In genomic region chr10:17201427-17201745, GRCm38 (mm10) we compare ENCODE assay signal across 27 mouse cellular contexts.
DNase-seq lines count a peak whose midpoint lies in the region; ATAC-seq and TF ChIP-seq lines count a peak whose summit lies in the region.
"Had no signal": no experiment of that assay in that cellular context is flagged by ENCODE, and none has a peak within 500 bp of the region (broad histone marks: within the 10 kb centered on the region; RNA-seq: fewer than 3 reads in every experiment).

No protein-coding gene starts in this region.

- no peaks in the 10 kb centered on the region for H3K36me3 ChIP-seq in liver, embryonic 16.5 days (ENCODE audit: control insufficient read depth, insufficient read depth)
- no peaks in the 10 kb centered on the region for H3K36me3 ChIP-seq in liver, embryonic 12.5 days
- H3K36me3 ChIP-seq: embryonic facial prominence, embryonic 12.5 days; forebrain, embryonic 15.5 days; G1E; heart, embryonic 15.5 days; midbrain, embryonic 12.5 days; neural tube, embryonic 15.5 days had no signal

- no peak for TF ChIP-seq CTCF in bone marrow macrophage, adult 2 months (IDR thresholded peaks at IDR 0.05; ENCODE audit: low read depth, low read length)

- no peak for TF ChIP-seq POLR2A in bone marrow macrophage, adult 2 months (IDR thresholded peaks at IDR 0.05; ENCODE audit: borderline replicate concordance, low read depth, low read length)

- 48% methylated on average over 1 of the region's 1 CpGs for WGBS in liver, embryonic 16.5 days (ENCODE audit: insufficient replicate concordance)
- WGBS in liver, embryonic 12.5 days (ENCODE audit: insufficient replicate concordance), result 67% methylated on average over 1 of the region's 1 CpGs

- no peaks in the 10 kb centered on the region for H3K27me3 ChIP-seq in liver, embryonic 16.5 days (ENCODE audit: control insufficient read depth, insufficient read depth, low read depth, low read length)
- H3K27me3 ChIP-seq in liver, embryonic 12.5 days (replicated peaks), result no peaks in the 10 kb centered on the region
- H3K27me3 ChIP-seq: embryonic facial prominence, embryonic 12.5 days; forebrain, embryonic 15.5 days; heart, embryonic 15.5 days; midbrain, embryonic 12.5 days; neural tube, embryonic 15.5 days had no signal

- no peak for ATAC-seq in liver, embryonic 16.5 days (ENCODE audit: low read depth)
- no peak for ATAC-seq in liver, embryonic 12.5 days
- peak; percentile 41 for ATAC-seq in monocyte, adult 5-6 weeks (replicated peaks; ENCODE audit: insufficient number of reproducible peaks, low FRiP score, low TSS enrichment, poor library complexity, severe bottlenecking)
- ATAC-seq: CD4-positive, CD25-positive, alpha-beta regulatory T cell, adult 4 months; forebrain, embryonic 15.5 days had no signal

- intact Hi-C loops in heart, postnatal 25 days (cut with DNase I), result no loop called here

- H3K4me2 ChIP-seq in liver, embryonic 16.5 days (ENCODE audit: low read depth, low read length), result no peak overlapping the region
- H3K4me2 ChIP-seq in liver, embryonic 12.5 days, result no peak overlapping the region
- H3K4me2 ChIP-seq: embryonic facial prominence, embryonic 12.5 days; forebrain, embryonic 15.5 days; heart, embryonic 15.5 days; midbrain, embryonic 12.5 days; neural tube, embryonic 15.5 days had no signal

- H3K9me3 ChIP-seq in liver, embryonic 16.5 days (replicated peaks; ENCODE audit: control insufficient read depth, low read length), result no peaks in the 10 kb centered on the region
- no peaks in the 10 kb centered on the region for H3K9me3 ChIP-seq in liver, embryonic 12.5 days (replicated peaks)
- H3K9me3 ChIP-seq: embryonic facial prominence, embryonic 12.5 days; forebrain, embryonic 15.5 days; G1E; heart, embryonic 15.5 days; midbrain, embryonic 12.5 days; neural tube, embryonic 15.5 days had no signal

- H3K9ac ChIP-seq in liver, embryonic 16.5 days (ENCODE audit: low read depth, low read length), result no peak overlapping the region
- no peak overlapping the region for H3K9ac ChIP-seq in liver, embryonic 12.5 days
- H3K9ac ChIP-seq: embryonic facial prominence, embryonic 12.5 days; forebrain, embryonic 15.5 days; heart, embryonic 15.5 days; midbrain, embryonic 12.5 days; neural tube, embryonic 15.5 days had no signal

- peak overlapping the region; percentile 65 for H3K27ac ChIP-seq in liver, embryonic 16.5 days (ENCODE audit: low read length)
- no peak overlapping the region for H3K27ac ChIP-seq in liver, embryonic 12.5 days
- peak overlapping the region; percentile 96 for H3K27ac ChIP-seq in bone marrow macrophage, adult 2 months (ENCODE audit: insufficient read depth, low read depth, low read length)
- H3K27ac ChIP-seq: embryonic facial prominence, embryonic 12.5 days; forebrain, embryonic 15.5 days; heart, embryonic 15.5 days; left cerebral cortex, adult 2 months; midbrain, embryonic 12.5 days; neural tube, embryonic 15.5 days; stomach, postnatal 0 days had no signal

- no peak overlapping the region for H3K4me3 ChIP-seq in liver, embryonic 16.5 days (ENCODE audit: low read depth, low read length)
- no peak overlapping the region for H3K4me3 ChIP-seq in liver, embryonic 12.5 days
- H3K4me3 ChIP-seq in bone marrow macrophage, adult 2 months (ENCODE audit: insufficient read depth, low read length), result peak overlapping the region; percentile 50
- H3K4me3 ChIP-seq: embryonic facial prominence, embryonic 12.5 days; erythroblast, embryonic 14.5 days; forebrain, embryonic 15.5 days; heart, embryonic 15.5 days; left cerebral cortex, adult 2 months; midbrain, embryonic 12.5 days; myocyte; neural tube, embryonic 15.5 days had no signal

- no peaks in the 10 kb centered on the region for H3K4me1 ChIP-seq in liver, embryonic 16.5 days (ENCODE audit: control insufficient read depth, low read depth, low read length)
- no peaks in the 10 kb centered on the region for H3K4me1 ChIP-seq in liver, embryonic 12.5 days
- peaks cover 32% of the 10 kb centered on the region for H3K4me1 ChIP-seq in bone marrow macrophage, adult 2 months (ENCODE audit: control insufficient read depth, insufficient read depth, low read length)
- H3K4me1 ChIP-seq: heart, embryonic 15.5 days had no signal

- peak; percentile 91 for DNase-seq in heart, adult 11 months
- no peak for DNase-seq in heart, postnatal 25 days (ENCODE audit: low spot score)
- DNase-seq in adrenal gland, postnatal 10 days, result no peak
- DNase-seq in cerebellum, adult 9-11 months, result no peak
- DNase-seq: adrenal gland, postnatal 36 days; cerebellum, adult 8-10 months; gastrocnemius, postnatal 25 days; kidney, adult 18-20 months; kidney, postnatal 4 days; layer of hippocampus, adult 9-11 months; lung, adult 2 months; right cerebral cortex, postnatal 14 days had no signal
